Mouse (Mus musculus) embryonic fibroblast, embryonic 13.5 days (primary cell): ENCODE measurements around the gene Foxf1. TPM values are rescaled to one million over a fixed set of nuclear protein-coding genes. Genes with fewer than 3 reads are reported as not detected.

ENCODE experiments used
- H3K27ac ChIP-seq: 2 replicates; pipeline ENCODE4 v1.5.1; 2012; ENCODE audit warnings: low read length, control low read depth, inconsistent platforms; ENCODE audit not compliant: insufficient read depth
- H3K4me1 ChIP-seq: 2 replicates; pipeline ENCODE4 v1.6.1; 2011; ENCODE audit warnings: low read length; ENCODE audit not compliant: control insufficient read depth, insufficient read depth
- H3K4me3 ChIP-seq: 2 replicates; pipeline ENCODE4 v1.5.1; 2011; ENCODE audit warnings: mild to moderate bottlenecking, control low read depth, low read length; ENCODE audit not compliant: insufficient read depth
- CTCF ChIP-seq: IDR thresholded peaks from 2 replicates; pipeline ENCODE4 v1.5.1; 2011; ENCODE audit warnings: mild to moderate bottlenecking, control low read depth, low read length, moderate library complexity, borderline replicate concordance; ENCODE audit not compliant: insufficient read depth
- POLR2A ChIP-seq: IDR thresholded peaks from 2 replicates; pipeline ENCODE4 v1.6.1; 2011; ENCODE audit warnings: low read depth, mild to moderate bottlenecking, control low read depth, low read length, moderate library complexity
- polyA plus RNA-seq: library from polyadenylated mRNA; stranded (reverse); fragments of >200 nt; gene quantifications from 2 replicates; pipeline ENCODE4 v1.2.4, GENCODE M21; 2011; ENCODE audit warnings: low read depth; ENCODE audit not compliant: missing spikeins, insufficient read length

Foxf1 gene
- polyA plus RNA-seq, 1 experiment: 6.9 TPM

DNA sequence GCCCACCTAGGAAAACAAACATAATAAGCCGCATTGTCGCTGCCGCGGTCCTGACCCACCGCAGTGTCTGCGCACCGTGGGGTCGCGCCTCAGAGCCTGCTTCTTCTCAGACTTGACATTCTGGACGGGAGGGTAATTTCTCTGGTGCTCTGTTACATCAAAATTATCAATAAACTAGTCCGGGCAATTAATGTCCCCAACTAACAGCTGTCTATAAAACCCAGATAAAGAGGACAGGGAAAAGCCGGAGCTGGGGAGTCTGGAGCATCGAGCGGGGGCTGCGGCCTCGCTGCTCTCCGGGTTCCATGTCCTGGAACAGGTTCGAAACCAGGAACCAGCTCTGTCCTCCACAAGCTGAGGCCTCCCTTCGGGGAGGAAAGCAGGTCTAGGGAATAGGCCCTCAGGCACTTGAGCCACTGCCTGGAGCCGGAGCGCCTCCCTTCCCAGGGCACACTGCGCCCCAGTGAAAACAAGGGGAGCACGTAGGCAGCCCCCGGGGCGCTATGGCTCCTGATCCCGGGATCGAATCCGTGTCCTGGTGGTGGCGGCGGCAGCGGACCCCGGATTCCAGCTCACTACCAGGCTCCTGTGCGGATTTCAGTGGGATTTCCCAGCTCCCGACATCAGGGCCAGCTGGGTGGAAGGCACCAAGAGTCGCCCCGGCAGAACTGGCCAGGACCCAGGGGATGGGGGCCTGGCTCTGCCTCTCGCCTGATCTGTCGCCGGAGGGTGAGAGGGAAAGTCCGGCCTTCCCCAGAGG is 4.9 kb downstream of the Foxf1 start:
- Histone ChIP-seq H3K4me3 (no peak overlapping the region), H3K4me1 (no peaks in the 10 kb centered on the region), H3K27ac (no peak overlapping the region)
- TF ChIP-seq POLR2A (no peak), CTCF (no peak)

DNA sequence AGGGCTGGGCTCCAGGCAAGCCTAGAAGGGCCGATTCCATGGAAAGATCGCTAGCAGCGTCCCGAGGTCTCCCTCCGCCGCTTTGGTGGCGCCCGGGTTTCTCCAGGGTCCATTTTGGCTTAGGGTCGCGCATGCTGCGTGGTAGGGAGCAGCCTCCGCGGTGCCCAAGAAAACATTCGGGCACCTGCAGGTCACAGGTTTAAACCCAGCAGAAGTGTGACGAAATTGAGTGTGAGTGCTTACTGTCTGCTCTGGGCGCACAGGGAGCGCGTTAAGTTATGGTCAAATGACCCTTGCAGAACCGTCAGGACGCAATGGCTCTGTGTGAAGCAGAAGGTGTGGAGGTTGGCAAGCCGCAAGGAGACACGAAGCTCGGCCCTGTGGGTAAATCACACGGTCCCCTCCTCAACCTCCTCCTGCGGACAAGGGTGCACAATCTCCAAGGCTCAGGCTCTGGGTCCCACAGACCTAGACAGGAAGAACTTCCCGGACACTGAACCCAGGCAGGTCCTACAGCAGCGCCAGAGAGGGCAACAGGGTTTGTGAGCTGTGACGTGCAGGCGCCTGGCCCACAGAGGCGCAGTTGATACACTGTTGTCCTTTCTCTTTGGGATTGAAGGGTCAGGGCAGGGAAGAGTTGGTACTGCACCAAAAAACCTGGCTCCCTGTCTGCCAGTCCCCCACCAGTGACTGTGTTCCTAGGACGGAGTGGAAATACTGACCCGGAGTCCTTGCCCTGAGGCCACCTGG is 5.6 kb downstream of the Foxf1 start:
- H3K4me3 ChIP-seq: no peak overlapping the region
- TF ChIP-seq CTCF (no peak), POLR2A (no peak)
- H3K27ac ChIP-seq: no peak overlapping the region
- H3K4me1 ChIP-seq: no peaks in the 10 kb centered on the region

DNA sequence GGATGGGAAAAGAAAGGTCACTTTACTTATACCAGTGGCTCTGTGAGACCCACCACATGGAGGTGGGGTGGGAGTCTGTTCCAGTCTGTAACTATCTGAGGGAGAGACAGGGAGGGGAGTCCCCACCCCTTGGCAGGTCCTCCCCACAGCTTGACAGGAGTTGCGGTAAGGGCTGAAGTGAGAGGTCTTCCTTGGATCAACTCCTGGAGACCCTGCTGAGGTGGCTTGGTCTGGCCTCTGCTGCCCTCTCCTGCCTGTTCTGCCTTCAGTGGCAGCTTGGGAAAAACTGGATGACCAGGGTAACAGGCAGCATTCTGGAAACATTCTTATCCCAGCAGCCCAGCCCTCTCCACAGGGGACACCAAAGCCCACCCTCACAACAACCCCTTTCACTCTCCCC is 6.5 kb downstream of the Foxf1 start:
- H3K4me3 ChIP-seq: no peak overlapping the region
- H3K4me1 ChIP-seq: no peaks in the 10 kb centered on the region
- no peak overlapping the region for H3K27ac ChIP-seq
- no peak for TF ChIP-seq POLR2A
- peak; percentile 64; the same call in 1 of the 2 replicates for TF ChIP-seq CTCF

DNA sequence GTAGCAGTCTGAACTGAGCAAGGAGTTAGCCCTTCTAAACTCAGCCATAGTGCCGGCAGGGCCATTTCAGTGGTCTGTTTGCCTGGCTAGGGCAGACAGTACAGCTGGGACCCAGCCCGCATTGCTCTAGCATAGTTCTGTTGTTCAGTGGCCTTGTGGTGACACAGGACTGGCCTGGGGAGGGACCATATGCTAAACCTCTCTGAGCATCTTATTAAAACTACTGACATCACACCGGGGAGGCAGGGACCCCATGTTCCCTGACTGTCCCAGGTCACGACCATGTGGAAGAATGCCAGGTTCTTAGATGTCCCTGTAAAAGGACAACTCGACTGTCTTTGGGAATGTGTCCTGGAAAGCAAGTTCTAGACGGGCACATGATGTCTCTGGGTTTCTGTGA is 8.0 kb downstream of the Foxf1 start:
- Histone ChIP-seq H3K4me1 (no peaks in the 10 kb centered on the region), H3K4me3 (no peak overlapping the region), H3K27ac (no peak overlapping the region)
- TF ChIP-seq CTCF (no peak), POLR2A (no peak; the same call in 1 of the 2 replicates)

DNA sequence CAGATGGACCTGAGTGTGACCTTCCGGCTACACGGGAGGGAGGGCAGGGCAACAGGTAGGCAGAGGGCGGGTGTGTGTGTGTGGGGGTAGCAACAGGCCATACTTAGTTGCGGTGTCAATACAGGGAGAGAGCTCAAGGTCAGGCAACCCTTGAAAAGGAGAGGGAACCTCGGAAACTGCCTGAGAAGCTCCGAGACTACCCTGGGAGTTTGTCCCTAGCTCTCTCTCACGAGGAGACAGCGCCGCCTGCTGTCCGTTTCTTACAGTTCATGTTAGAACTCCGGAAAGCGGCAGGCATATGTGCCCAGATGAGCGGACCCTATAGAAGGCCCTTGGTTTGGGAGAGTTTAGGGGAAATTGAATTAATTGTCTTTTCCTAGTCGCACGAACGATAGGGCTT is 8.4 kb downstream of the Foxf1 start:
- no peak overlapping the region for H3K27ac ChIP-seq
- no peak overlapping the region for H3K4me3 ChIP-seq
- TF ChIP-seq POLR2A: peak; percentile 26; the same call in 1 of the 2 replicates
- peak; percentile 69; the same call in 1 of the 2 replicates for TF ChIP-seq CTCF

DNA sequence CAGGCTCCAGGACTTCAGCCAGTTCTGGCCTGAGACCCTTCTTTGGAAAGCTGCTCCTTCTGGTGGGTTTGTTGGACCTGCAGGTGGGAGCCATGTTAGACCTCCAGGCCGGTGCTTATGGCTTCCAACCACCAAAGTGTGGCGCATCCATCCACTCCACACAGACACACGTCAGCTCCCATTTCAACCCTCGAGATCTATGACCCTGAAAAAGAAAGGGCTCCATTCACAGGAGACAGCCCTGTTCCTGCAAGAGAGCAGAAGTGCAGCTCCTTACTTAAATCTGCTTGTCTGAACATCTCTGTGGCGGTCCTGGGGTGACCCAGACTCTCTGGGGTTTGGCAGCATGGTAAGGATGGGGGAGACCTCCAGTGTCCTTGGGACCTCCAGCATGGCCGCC is 9.3 kb downstream of the Foxf1 start:
- H3K27ac ChIP-seq: no peak overlapping the region

More for the DNA sequence above, 8.4 kb downstream of the Foxf1 start:
- H3K4me1 ChIP-seq: no peaks in the 10 kb centered on the region

DNA sequence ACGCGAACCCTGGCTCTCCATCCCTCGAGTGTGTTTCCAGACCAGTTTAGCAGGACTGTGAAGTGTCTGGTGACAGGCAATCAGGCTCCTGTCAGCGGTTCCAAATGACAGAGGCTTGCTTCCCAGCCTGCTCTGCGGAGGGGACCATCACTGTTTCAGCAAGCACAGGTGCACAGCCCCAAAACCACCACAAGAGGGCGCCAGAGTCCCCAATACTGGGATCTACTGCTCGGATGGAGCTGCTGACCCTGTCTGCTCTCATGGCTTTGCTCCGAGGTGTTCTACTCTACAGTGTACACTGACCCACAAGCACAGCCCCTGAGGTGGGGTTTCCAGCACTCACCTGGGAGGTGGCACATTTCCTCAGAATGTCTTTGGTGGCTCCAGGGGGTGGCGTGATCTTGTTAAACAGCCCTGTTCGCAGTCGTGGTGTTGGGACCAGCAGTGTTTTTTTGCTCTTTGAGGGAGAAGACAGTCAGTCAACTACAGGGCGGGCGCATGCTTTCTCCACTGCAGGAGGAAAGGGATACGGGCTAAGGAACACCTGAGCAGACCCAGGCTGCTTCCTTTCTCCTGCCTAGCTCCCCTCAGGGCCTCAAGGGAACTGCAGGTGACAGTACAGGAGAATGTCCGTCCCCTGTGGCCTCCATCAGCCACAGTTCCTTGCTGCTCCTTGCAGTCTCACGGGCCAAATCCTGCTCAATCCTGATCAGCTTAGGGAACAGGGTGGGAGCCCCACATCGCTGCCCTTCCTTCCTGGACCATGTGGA is 20.0 kb downstream of the Foxf1 start:
- no peak overlapping the region for H3K27ac ChIP-seq
- TF ChIP-seq CTCF (peak; percentile 86), POLR2A (no peak)
- peaks cover 7% of the 10 kb centered on the region for H3K4me1 ChIP-seq
- no peak overlapping the region for H3K4me3 ChIP-seq

More for the DNA sequence above, 9.3 kb downstream of the Foxf1 start:
- TF ChIP-seq CTCF: no peak
- TF ChIP-seq POLR2A: no peak; the same call in 1 of the 2 replicates
- Histone ChIP-seq H3K4me3 (no peak overlapping the region), H3K4me1 (no peaks in the 10 kb centered on the region)

DNA sequence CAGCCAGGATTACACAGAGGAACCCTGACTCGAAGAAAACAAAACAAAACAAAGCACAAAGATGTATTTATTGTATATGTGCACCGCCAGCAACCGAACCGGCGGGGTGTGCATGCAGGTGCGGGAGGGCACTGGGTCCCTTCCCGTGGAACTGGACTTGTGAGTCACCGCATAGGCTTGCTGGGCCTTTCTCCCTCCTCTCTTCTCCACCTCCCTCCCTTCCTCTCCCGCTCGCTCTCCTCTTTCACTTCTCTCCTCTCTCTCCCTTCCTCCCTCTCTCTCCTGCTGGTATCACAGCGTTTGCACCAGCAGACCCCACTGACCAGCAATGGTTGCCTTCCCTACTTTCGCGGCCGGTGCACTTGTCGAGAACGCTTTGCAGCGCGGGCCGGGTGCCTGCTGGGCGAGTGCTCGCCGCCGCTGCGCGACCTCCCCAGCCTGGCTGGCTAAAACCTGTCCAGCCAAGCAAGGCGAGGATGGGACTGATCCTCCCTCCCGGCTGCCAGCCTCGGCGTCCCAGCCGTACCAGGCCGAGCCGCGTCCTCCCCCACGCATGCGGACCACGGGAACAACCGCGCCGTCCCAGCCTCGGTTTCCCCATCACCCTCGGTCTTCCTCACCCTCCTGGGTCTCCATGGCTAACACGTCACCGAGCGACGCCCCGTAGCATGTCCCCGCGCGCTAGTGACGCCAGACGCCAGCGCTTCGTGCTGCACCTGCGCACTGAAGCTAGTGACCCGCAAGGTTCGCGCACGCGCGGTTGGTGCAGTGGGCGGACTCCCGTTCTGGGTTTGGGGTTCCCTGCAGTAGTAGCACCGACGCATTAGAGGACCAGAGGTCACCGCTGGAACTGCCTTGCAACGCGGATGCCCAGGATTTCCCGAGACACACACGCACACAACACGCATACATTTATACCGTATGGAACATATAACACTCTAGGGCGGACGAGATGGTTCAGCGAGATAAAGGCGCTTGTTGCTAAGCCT is 23.8 kb downstream of the Foxf1 start, which contains the start of gene Mthfsd:
Gene Mthfsd, minus strand, starts transcription at position 725 of the 989 bp plus-strand sequence.
- TF ChIP-seq CTCF: no peak
- TF ChIP-seq POLR2A: peak; percentile 99

More for the DNA sequence above, 23.8 kb downstream of the Foxf1 start, which contains the start of gene Mthfsd:
- peak within 1 kb of the TSS; percentile 63 for H3K27ac ChIP-seq
- H3K4me3 ChIP-seq: peak within 1 kb of the TSS; percentile 95
- H3K4me1 ChIP-seq: peaks cover 7% of the 10 kb centered on the region
